Mouse (Mus musculus) liver, embryonic 13.5 days (tissue): ENCODE measurements around the gene Cd84. TPM values are rescaled to one million over a fixed set of nuclear protein-coding genes. Genes with fewer than 3 reads are reported as not detected.
"Not testable (repeated sequence)": the region's sequence is repeated elsewhere in the genome, so short reads cannot be mapped to it uniquely, and the experiment has no call there.

ENCODE experiments used
- ATAC-seq: fragments of 200-750 bp; cut with Nextera tagmentation; 2 replicates; pipeline ENCODE4 v1.8.0; 2017; ENCODE audit warnings: low read depth, mild to moderate bottlenecking, moderate number of reproducible peaks, moderate library complexity
- DNase-seq: peaks from one replicate; pipeline ENCODE4 v3.0.0; 2022
- H3K27ac ChIP-seq: fragments of 300-500 bp; sonication (generic); 2 replicates; pipeline ENCODE4 v1.5.1; 2015; ENCODE audit warnings: moderate library complexity, mild to moderate bottlenecking, inconsistent platforms
- H3K27me3 ChIP-seq: fragments of 300-500 bp; sonication (generic); 2 replicates; pipeline ENCODE4 v1.6.1; 2015; ENCODE audit warnings: mild to moderate bottlenecking, inconsistent platforms
- H3K36me3 ChIP-seq: fragments of 300-500 bp; sonication (generic); 2 replicates; pipeline ENCODE4 v1.6.1; 2015; ENCODE audit warnings: mild to moderate bottlenecking, inconsistent platforms
- H3K4me1 ChIP-seq: fragments of 300-500 bp; sonication (generic); replicated peaks from 2 replicates; pipeline ENCODE4 v1.6.1; 2015; ENCODE audit warnings: inconsistent platforms
- H3K4me2 ChIP-seq: fragments of 300-500 bp; sonication (generic); 2 replicates; pipeline ENCODE4 v1.6.1; 2015; ENCODE audit warnings: inconsistent platforms, mild to moderate bottlenecking, moderate library complexity
- H3K4me3 ChIP-seq: fragments of 300-500 bp; sonication (generic); replicated peaks from 2 replicates; pipeline ENCODE4 v1.5.1; 2015; ENCODE audit warnings: mild to moderate bottlenecking, inconsistent platforms
- H3K9ac ChIP-seq: fragments of 300-500 bp; sonication (generic); 2 replicates; pipeline ENCODE4 v1.6.1; 2015; ENCODE audit warnings: mild to moderate bottlenecking, inconsistent platforms
- H3K9me3 ChIP-seq: fragments of 300-500 bp; sonication (generic); replicated peaks from 2 replicates; pipeline ENCODE4 v1.6.1; 2016; ENCODE audit warnings: inconsistent platforms
- WGBS: fragments of 180-500 bp; shearing (Covaris S2); methylation state at CpG from one replicate; pipeline ENCODE4 v1.1.7; 2015; ENCODE audit not compliant: insufficient replicate concordance; 5-methylcytosine and 5-hydroxymethylcytosine counted together
- polyA plus RNA-seq: library from polyadenylated mRNA; unstranded; fragments of >200 nt; fragmentation: Nextera tagmentation; extraction: Ambion mirVana; gene quantifications from 2 replicates; pipeline ENCODE4 v1.2.1, GENCODE M21; 2015

Cd84 gene
- polyA plus RNA-seq, 1 experiment from 2014 or later = 3.8 TPM

- peaks cover 3% of the 10 kb centered on the region for H3K4me1 ChIP-seq
- ATAC-seq (no peak), DNase-seq (no peak)
- H3K36me3 ChIP-seq = no peaks in the 10 kb centered on the region
- H3K4me3 ChIP-seq = 0 out of 2 replicates have a peak overlapping the region, but pooled peaks have one; percentile 7
- peak overlapping the region; percentile 43; the same call in 1 of the 2 replicates for H3K27ac ChIP-seq
- H3K9ac ChIP-seq = no peak overlapping the region
- 32% methylated on average over 4 of the region's 4 CpGs for WGBS
- 0 out of 2 replicates have a peak overlapping the region, but pooled peaks have one; percentile 21 for H3K4me2 ChIP-seq
- H3K27me3 ChIP-seq = no peaks in the 10 kb centered on the region
- no peaks in the 10 kb centered on the region for H3K9me3 ChIP-seq
Measured at GRCm38 (mm10) chr1:171840450-171841023, 1.0 kb downstream of the Cd84 start.

DNA sequence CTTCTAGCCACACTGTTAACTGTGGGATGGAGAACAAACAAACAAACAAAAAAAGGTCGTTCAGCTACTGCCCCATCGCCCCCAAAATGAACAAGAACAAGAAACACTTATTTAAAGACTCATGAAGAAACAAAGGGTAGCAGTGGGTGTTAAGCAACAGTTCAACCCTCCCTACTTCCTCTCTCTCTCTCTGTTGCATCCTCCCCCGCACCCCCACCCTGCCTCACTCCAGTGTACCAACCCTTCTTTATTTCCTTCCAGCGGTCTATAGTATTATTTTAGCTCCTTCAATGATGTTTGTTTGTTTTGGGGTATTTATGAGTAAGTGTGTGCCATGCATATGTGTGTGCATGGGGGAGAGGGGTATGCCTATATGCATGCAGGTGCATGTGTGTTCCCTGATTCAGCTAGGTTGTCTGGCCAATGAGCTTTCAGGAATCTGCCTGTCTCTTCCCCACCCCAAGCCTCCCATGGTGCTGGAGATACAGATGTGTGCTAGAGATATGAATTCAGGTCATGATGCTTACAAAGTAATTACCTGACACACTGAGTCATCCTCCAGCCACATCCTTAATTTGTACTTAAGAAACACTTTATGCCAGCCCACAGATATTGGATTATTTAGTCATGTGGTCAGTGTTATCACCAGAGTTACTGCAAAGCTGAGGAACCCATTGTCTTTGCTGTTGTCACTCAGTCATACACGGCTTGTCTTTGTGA lies 5.7 kb downstream of the Cd84 start:
- peak; percentile 43; the same call in 1 of the 2 replicates for ATAC-seq
- Histone ChIP-seq H3K27ac (no peak overlapping the region), H3K9me3 (no peaks in the 10 kb centered on the region), H3K4me3 (no peak overlapping the region), H3K36me3 (no peaks in the 10 kb centered on the region), H3K27me3 (no peaks in the 10 kb centered on the region), H3K4me1 (peaks cover 3% of the 10 kb centered on the region), H3K4me2 (no peak overlapping the region), H3K9ac (no peak overlapping the region)
- DNase-seq = no peak
- 29% methylated on average over 5 of the region's 5 CpGs for WGBS

GRCm38 (mm10) chr1:171848201-171848600 lies 8.7 kb downstream of the Cd84 start:
- Histone ChIP-seq H3K4me2 (no peak overlapping the region), H3K9me3 (no peaks in the 10 kb centered on the region), H3K36me3 (no peaks in the 10 kb centered on the region), H3K9ac (no peak overlapping the region), H3K4me3 (no peak overlapping the region), H3K27me3 (no peaks in the 10 kb centered on the region), H3K27ac (no peak overlapping the region), H3K4me1 (peaks cover 3% of the 10 kb centered on the region)
- ATAC-seq = no peak
- no peak for DNase-seq

DNA sequence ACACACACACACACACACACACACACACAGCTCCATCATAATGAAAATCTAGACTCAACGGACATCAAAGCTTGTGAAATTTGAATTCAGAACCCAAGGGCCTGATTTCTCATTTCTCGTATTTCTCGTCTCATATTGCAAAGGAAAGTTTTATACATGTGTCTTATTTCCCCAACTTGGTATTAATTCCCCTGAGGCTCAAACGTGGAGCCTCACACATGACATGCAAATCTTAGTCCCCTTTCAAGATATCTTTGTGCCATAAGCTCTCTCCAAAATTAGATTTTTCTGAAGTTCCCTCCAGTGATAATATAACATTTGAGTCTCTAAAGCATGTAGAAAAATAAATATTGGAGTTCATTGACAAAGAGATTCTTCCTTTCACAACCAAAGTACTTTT lies 9.3 kb downstream of the Cd84 start:
- Histone ChIP-seq H3K27me3 (no peaks in the 10 kb centered on the region), H3K36me3 (no peaks in the 10 kb centered on the region), H3K27ac (no peak overlapping the region), H3K4me1 (peaks cover 3% of the 10 kb centered on the region), H3K4me2 (no peak overlapping the region), H3K9me3 (no peaks in the 10 kb centered on the region), H3K4me3 (no peak overlapping the region), H3K9ac (no peak overlapping the region)
- no peak for DNase-seq
- ATAC-seq = no peak
- WGBS = 55% methylated on average over 4 of the region's 4 CpGs

DNA sequence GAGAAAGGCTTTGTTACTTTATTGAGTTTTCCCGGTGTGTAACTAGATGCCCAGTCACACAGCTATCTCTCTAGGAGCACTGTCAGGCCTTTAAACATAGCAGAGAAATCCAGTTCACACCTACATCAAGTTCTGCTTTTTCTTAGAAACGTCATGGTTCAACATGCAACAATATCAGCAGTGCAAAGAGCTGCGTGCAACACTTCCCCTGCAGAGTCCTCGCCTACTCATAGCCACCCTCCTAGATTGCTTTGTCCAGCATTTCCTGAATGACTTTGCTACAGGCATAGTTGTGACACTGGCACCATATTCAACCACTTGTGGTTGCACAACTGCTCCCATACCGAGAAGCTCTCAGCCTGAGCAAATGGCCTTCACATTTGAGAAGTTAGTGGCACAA lies 10.0 kb downstream of the Cd84 start:
- no peak overlapping the region for H3K4me2 ChIP-seq
- H3K36me3 ChIP-seq = no peaks in the 10 kb centered on the region
- H3K9me3 ChIP-seq = no peaks in the 10 kb centered on the region
- no peaks in the 10 kb centered on the region for H3K27me3 ChIP-seq
- peaks cover 3% of the 10 kb centered on the region for H3K4me1 ChIP-seq
- H3K9ac ChIP-seq = no peak overlapping the region
- H3K4me3 ChIP-seq = no peak overlapping the region
- DNase-seq (no peak), ATAC-seq (peak; percentile 54)
- WGBS = 22% methylated on average over 5 of the region's 5 CpGs
- H3K27ac ChIP-seq = no peak overlapping the region

- no peaks in the 10 kb centered on the region for H3K9me3 ChIP-seq
- no peaks in the 10 kb centered on the region for H3K4me1 ChIP-seq
- H3K4me2 ChIP-seq = no peak overlapping the region
- no peaks in the 10 kb centered on the region for H3K36me3 ChIP-seq
- no peak overlapping the region for H3K4me3 ChIP-seq
- DNase-seq (no peak), ATAC-seq (no peak)
- H3K9ac ChIP-seq = no peak overlapping the region
- no peak overlapping the region for H3K27ac ChIP-seq
- no peaks in the 10 kb centered on the region for H3K27me3 ChIP-seq
- WGBS = 60% methylated on average over 4 of the region's 4 CpGs
Measured at GRCm38 (mm10) chr1:171865467-171865866, 26.0 kb downstream of the Cd84 start.

DNA sequence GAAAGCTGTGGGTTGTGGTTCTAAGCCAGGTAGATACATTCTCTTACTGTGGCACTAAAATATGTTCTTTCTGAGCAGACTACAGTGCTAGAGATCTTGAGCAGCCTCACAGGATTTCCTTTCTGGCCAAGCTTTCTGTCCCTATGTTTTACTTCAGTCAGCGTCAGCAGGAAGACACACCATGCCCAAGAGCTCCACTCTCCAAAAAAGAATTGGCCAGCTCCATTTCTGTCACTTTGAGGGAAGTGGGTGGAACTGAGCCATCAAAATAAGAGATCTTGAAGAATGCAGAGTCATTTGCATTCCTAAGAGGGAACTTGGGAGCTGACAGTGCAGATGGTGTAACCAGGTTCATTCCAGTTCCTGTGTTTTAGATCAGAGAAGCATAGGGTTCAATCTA lies 47.5 kb downstream of the Cd84 start:
- Histone ChIP-seq H3K4me3 (no peak overlapping the region), H3K9me3 (no peaks in the 10 kb centered on the region), H3K4me1 (no peaks in the 10 kb centered on the region), H3K4me2 (no peak overlapping the region), H3K27ac (no peak overlapping the region), H3K36me3 (no peaks in the 10 kb centered on the region), H3K9ac (no peak overlapping the region), H3K27me3 (no peaks in the 10 kb centered on the region)
- ATAC-seq (no peak), DNase-seq (no peak)
- WGBS = 58% methylated on average over 1 of the region's 1 CpGs

- not testable (repeated sequence) for H3K36me3 ChIP-seq, DNase-seq, ATAC-seq, H3K27me3 ChIP-seq, H3K4me3 ChIP-seq, H3K27ac ChIP-seq, H3K4me2 ChIP-seq, H3K9ac ChIP-seq, H3K9me3 ChIP-seq, H3K4me1 ChIP-seq
- 75% methylated on average over 5 of the region's 5 CpGs for WGBS
Measured at GRCm38 (mm10) chr1:171895364-171895763, 55.9 kb downstream of the Cd84 start, which contains the start of gene Gm10521. Gm10521 (plus strand) TSS chr1:171895664.

GRCm38 (mm10) chr1:171904011-171904410 lies 64.5 kb downstream of the Cd84 start:
- H3K9ac ChIP-seq = no peak overlapping the region
- H3K4me2 ChIP-seq = no peak overlapping the region
- ATAC-seq (no peak), DNase-seq (no peak)
- 0 out of 2 replicates have a peak, but pooled peaks cover 1% of the 10 kb centered on the region for H3K9me3 ChIP-seq
- H3K4me1 ChIP-seq = no peaks in the 10 kb centered on the region
- H3K27me3 ChIP-seq = no peaks in the 10 kb centered on the region
- H3K4me3 ChIP-seq = no peak overlapping the region
- H3K36me3 ChIP-seq = no peaks in the 10 kb centered on the region
- WGBS = 54% methylated on average over 1 of the region's 1 CpGs
- H3K27ac ChIP-seq = no peak overlapping the region

GRCm38 (mm10) chr1:171915638-171916458 lies 76.4 kb downstream of the Cd84 start:
- no peaks in the 10 kb centered on the region; the same call in 1 of the 2 replicates for H3K4me1 ChIP-seq
- no peaks in the 10 kb centered on the region for H3K9me3 ChIP-seq
- 68% methylated on average over 13 of the region's 13 CpGs for WGBS
- no peak for ATAC-seq
- no peaks in the 10 kb centered on the region for H3K36me3 ChIP-seq
- no peak overlapping the region for H3K4me2 ChIP-seq
- H3K4me3 ChIP-seq = no peak overlapping the region
- H3K27me3 ChIP-seq = no peaks in the 10 kb centered on the region
- DNase-seq = no peak
- H3K27ac ChIP-seq = no peak overlapping the region
- no peak overlapping the region for H3K9ac ChIP-seq

- H3K9me3 ChIP-seq = no peaks in the 10 kb centered on the region
- no peaks in the 10 kb centered on the region for H3K36me3 ChIP-seq
- 51% methylated on average over 14 of the region's 14 CpGs for WGBS
- no peak for DNase-seq
- no peak for ATAC-seq
- no peak within 1 kb of the TSS for H3K9ac ChIP-seq
- no peaks in the 10 kb centered on the region for H3K27me3 ChIP-seq
- no peaks in the 10 kb centered on the region; the same call in 1 of the 2 replicates for H3K4me1 ChIP-seq
- H3K4me3 ChIP-seq = no peak within 1 kb of the TSS
- H3K4me2 ChIP-seq = no peak within 1 kb of the TSS
- H3K27ac ChIP-seq = no peak within 1 kb of the TSS
Measured at GRCm38 (mm10) chr1:171917305-171918039, 78.0 kb downstream of the Cd84 start, which contains the start of gene Slamf6. Slamf6 (plus strand) TSS chr1:171917515.
